Mouse (Mus musculus) olfactory bulb, adult 2 months (tissue): ENCODE results near the gene Tceal9. TPM values are rescaled to one million over a fixed set of nuclear protein-coding genes. Genes with fewer than 3 reads are reported as not detected.

Experiments used
- H3K27ac ChIP-seq: fragments of 200-500 bp; 2 replicates; pipeline ENCODE4 v1.5.1; 2012; ENCODE audit warnings: low read depth, low read length; ENCODE audit not compliant: insufficient read depth
- H3K4me1 ChIP-seq: fragments of 200-500 bp; 2 replicates; pipeline ENCODE4 v1.6.1; 2012; ENCODE audit warnings: low read length; ENCODE audit not compliant: control insufficient read depth, insufficient read depth
- H3K4me3 ChIP-seq: fragments of 200-500 bp; 2 replicates; pipeline ENCODE4 v1.5.1; 2012; ENCODE audit warnings: mild to moderate bottlenecking, low read depth, low read length, moderate library complexity; ENCODE audit not compliant: insufficient read depth
- CTCF ChIP-seq: fragments of 200-500 bp; IDR thresholded peaks from 2 replicates; pipeline ENCODE4 v1.5.1; 2012; ENCODE audit warnings: low read depth, mild to moderate bottlenecking, low read length, moderate library complexity; ENCODE audit not compliant: insufficient read depth
- POLR2A ChIP-seq: fragments of 200-500 bp; IDR thresholded peaks from 2 replicates; pipeline ENCODE4 v1.6.1; 2012; ENCODE audit warnings: mild to moderate bottlenecking, low read depth, low read length, moderate library complexity; ENCODE audit not compliant: insufficient read depth
- WGBS: fragments of 180-500 bp; shearing (Covaris S2); methylation state at CpG from one replicate; pipeline ENCODE4 v1.1.7; 2018; 5-methylcytosine and 5-hydroxymethylcytosine counted together
- polyA plus RNA-seq: library from polyadenylated mRNA; stranded (reverse); fragments of >200 nt; gene quantifications from 2 replicates; pipeline ENCODE4 v1.2.4, GENCODE M21; 2012; ENCODE audit warnings: low replicate concordance; ENCODE audit not compliant: missing spikeins, insufficient read depth, insufficient read length

Gene Tceal9
- polyA plus RNA-seq, 1 experiment = not detected

GRCm38 (mm10) chrX:136290817-136291281 is 46.0 kb downstream of the Tceal9 start:
- no peaks in the 10 kb centered on the region for H3K4me1 ChIP-seq
- peak overlapping the region; percentile 82 for H3K27ac ChIP-seq
- TF ChIP-seq POLR2A (no peak), CTCF (no peak)
- WGBS = 18% methylated on average over 8 of the region's 8 CpGs
- no peak overlapping the region for H3K4me3 ChIP-seq

Other genes starting within 250 kb of the Tceal9 start
- gene Arxes1, start 211.7 kb upstream of the Tceal9 start, polyA plus RNA-seq = not detected in 2 replicates
- gene Bex2, start 176.8 kb upstream of the Tceal9 start, polyA plus RNA-seq = not detected in 2 replicates
- gene Nxf3, start 159.8 kb upstream of the Tceal9 start, polyA plus RNA-seq = not detected in 2 replicates
- gene Bex4, start 106.1 kb upstream of the Tceal9 start, polyA plus RNA-seq = not detected in 2 replicates
- not detected in 2 replicates for gene Tceal8, start 72.7 kb upstream of the Tceal9 start, polyA plus RNA-seq
- not detected in 2 replicates for gene Tceal5, start 41.2 kb upstream of the Tceal9 start, polyA plus RNA-seq
- not detected in 2 replicates for gene Tceal7, start 30.3 kb upstream of the Tceal9 start, polyA plus RNA-seq
- gene Bex1, start 29.6 kb upstream of the Tceal9 start, polyA plus RNA-seq = 721 TPM in 1 of 2 replicates, not detected in the other
- not detected in 2 replicates for gene Bex3, start 25.2 kb downstream of the Tceal9 start, polyA plus RNA-seq